Mouse (Mus musculus): Measurements from ENCODE around the gene Kcnd3.

Gene Kcnd3

GRCm38 (mm10) chr3:105653544-105654380 lies 201.6 kb downstream of the Kcnd3 start:
- DNase-seq (ENCODE audit: low spot score in 2 of 2): peak; percentile 47 to 53

DNA sequence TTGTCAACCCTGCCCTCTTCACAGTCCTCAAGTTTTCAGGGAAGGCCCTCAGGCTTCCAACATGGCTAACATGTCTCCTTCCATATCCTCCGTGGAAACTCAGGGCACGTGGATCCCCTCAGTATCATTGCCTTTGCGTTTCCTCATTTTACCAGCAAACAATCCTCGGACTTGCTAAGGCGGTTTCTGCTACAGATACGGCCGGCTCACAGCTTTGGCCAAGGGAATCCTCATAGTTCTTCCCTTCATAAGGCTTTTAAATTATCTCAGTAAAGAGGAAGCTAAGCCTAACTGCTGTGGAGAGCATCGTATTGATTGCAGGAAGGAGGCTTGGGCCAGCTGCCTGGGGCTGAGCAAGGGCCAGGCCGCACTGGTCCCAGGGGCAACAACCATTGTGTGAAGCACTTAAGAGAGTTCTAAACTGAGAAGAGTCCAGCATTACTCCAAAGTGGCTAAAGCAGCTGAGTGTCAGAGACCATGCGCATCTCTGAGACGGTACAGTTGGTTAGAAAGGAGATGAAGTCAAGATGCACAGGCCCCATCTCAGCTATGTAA lies 203.0 kb downstream of the Kcnd3 start:
- DNase-seq (ENCODE audit: low spot score in 2 of 2): no peak

GRCm38 (mm10) chr3:105660530-105660929 lies 208.4 kb downstream of the Kcnd3 start:
- no peak for DNase-seq (ENCODE audit: low spot score in 2 of 2)

DNA sequence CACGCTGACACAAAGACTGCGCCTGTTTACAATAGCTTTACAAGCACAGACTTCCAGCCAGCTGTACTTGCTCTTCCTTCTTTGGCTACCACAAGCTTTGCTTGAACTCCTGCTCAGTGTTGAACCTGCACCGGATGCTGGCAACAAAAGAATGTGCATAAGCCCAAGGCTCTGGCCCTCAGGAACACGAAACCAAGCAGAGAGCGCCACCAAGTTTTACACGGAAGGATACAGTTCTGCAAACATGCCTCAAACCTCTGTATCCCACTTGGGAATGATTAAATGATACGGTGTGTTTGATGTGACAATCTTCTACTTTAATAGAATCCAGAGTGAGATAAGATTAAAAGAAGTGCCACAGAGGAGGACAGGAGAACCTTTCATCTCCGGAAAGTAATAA lies 210.9 kb downstream of the Kcnd3 start:
- no peak for DNase-seq (ENCODE audit: low spot score in 2 of 2)

- no peak for DNase-seq (ENCODE audit: low spot score in 2 of 2)
Observed at GRCm38 (mm10) chr3:105665105-105665765, 213.1 kb downstream of the Kcnd3 start.

DNA sequence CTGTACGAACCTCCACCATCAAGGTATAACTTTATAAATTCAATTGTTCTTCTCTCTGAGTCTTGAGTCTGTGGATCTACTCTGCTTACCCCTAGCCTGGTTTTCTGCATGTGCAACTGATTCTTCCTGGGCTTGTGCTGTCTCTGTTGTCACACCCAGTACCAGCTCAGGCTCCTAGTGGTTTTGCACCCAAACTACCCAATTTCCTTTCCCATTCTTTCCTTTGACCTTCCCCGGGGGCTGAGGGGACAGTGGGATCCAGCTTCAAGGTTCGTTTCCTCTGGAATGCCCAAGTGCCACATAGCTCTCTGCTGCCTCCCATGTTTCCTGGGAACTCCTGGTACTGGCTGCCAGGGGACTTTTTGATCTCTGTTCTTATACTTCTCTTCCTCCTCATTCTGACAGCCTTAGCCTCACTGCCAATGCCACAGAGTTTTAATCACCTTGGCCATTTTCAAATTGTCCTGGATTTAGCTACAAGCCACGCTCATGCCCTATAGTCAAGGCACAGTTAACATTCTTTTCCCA lies 214.9 kb downstream of the Kcnd3 start:
- no peak for DNase-seq (ENCODE audit: low spot score in 2 of 2)

GRCm38 (mm10) chr3:105668161-105668560 lies 216.0 kb downstream of the Kcnd3 start:
- DNase-seq (ENCODE audit: low spot score in 2 of 2): no peak

DNA sequence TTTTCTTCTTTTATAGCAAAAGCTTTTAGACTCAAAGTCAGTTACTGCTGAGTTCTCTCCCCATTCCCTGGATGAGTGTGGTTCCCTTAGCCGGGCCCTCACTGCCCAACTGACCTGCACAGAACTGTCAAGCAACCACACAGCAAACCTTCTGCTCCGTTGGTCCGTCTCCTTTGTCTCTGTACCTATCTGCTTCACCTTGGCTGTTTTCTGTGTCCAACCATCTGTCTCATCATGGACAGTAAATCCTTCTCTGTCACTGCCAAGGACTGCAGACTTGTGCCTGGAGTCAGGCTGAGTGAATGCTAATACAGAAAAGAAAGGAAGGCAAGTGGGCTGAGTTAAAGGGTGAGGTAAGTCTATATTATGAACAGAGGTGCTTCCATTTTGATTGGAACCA lies 217.6 kb downstream of the Kcnd3 start:
- no peak for DNase-seq (ENCODE audit: low spot score in 2 of 2)

GRCm38 (mm10) chr3:105670801-105671200 lies 218.7 kb downstream of the Kcnd3 start:
- no peak for DNase-seq (ENCODE audit: low spot score in 2 of 2)

DNA sequence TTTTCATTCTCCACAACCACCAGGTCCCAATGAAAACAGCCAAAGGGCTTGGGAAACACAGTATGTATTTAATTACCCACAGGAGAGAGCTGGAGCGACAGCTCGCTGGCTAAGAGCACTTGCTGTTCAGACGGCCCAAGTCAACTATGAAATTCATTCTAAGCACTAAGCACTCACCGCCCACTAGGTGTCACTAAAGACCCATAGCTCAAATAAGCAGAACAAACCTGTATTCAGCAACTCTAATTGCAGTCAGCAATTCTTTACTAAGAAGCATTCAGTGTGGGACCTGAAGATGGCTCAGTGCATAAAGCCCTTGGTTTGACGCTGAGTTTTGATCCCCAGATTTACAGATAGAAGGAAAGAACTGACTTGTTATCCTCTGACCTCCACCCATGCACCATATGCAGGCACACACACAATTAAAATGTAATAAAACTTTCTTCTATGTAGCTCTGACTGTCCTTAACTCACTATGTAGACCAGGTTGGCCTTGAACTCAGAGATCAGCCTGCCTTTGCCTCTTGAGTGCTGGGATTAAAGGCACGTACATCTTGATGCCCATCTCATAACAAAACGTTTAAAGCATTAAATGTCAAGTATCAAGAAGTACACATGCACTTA lies 222.6 kb downstream of the Kcnd3 start:
- DNase-seq (ENCODE audit: low spot score in 2 of 2): peak; percentile 73 to 81

GRCm38 (mm10) chr3:105675932-105676331 lies 223.8 kb downstream of the Kcnd3 start:
- DNase-seq (ENCODE audit: low spot score in 2 of 2): no peak

DNA sequence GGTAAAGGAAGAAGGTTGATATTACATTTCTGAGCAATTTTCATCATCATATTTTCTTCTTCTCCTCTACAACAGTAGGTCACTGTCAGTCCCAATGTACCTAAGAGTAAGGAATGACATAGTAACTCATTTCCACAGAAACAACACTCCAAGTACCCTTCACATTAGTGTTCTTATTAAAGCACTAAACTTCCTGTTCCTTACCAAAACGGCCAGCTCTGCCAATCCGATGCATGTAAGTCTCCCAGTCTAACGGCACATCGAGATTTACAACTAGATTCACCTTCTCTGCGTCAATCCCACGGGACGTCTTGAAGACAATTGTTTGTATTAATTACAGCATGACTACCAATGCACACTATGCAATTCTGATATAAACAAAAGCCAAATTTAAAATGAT lies 228.2 kb downstream of the Kcnd3 start:
- no peak for DNase-seq (ENCODE audit: low spot score in 2 of 2)

- DNase-seq (ENCODE audit: low spot score in 2 of 2): no peak
Observed at GRCm38 (mm10) chr3:105686394-105687323, 234.5 kb downstream of the Kcnd3 start.

DNA sequence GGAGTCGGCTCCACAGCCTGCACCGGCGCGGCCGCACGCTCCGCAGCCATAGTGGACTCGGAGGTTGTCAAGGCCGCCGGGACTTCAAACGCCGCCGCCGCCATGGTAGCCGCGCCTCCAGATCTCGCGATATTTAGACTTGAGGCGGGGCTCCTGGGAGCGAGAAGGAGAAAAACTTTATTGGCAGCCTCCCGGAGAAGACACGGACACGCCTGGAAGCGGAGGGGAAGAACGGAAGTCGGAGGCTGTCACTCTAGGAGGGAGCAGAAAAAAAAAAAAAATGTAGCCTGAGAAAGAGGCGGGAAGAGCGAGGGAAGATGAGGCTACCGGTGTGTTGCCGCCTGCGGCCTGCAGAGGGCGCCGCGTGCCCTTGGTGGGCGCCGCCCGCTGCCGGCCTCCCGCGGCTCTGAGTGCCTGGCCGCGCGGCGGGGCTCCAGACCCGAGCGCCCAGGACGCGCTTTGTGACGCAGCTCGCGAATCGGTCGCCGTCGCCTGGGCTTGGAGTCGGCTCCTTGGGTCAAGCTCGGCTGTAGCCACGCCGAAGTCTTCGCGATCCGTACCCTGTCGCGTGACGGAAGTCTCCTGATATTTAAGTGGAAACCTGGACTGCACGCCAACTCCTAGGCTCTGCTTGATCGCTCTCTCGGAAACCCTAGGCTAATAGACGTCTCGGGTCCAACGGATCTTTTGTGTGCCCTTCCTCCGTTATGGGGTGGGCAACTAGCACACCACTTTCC lies 235.4 kb downstream of the Kcnd3 start, which contains the start of gene Ddx20:
Gene Ddx20 (minus strand): TSS at position 251 of the 737 bp plus-strand sequence.
- DNase-seq (ENCODE audit: low spot score in 2 of 2): peak; percentile 97

DNA sequence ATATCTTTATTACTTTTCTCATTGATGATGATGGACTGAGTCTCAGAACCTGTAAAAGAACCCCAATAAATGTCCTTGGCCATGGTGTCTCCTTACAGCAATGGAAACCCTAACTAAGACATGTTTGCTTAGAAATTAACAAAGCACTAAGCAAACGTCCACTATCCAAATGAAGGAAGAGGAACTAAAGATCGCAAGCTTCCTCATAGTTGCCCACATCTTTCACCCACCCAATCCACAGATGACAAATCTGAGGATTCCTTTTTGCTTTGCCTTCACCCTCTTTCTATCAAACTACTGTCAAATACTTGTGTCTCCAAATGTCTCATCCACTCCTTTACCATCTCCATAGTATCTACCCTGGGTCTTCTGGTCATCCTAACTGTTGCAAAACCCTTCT lies 236.4 kb downstream of the Kcnd3 start:
- peak in 1 of 2 experiments; percentile 4 for DNase-seq (ENCODE audit: low spot score in 2 of 2)

- peak; percentile 79 to 89 for DNase-seq (ENCODE audit: low spot score in 2 of 2)
Observed at GRCm38 (mm10) chr3:105693327-105694080, 241.4 kb downstream of the Kcnd3 start.

GRCm38 (mm10) chr3:105695476-105696386 lies 243.6 kb downstream of the Kcnd3 start:
- DNase-seq (ENCODE audit: low spot score in 2 of 2): peak; percentile 40 to 53

- peak in 1 of 2 experiments; percentile 20 for DNase-seq (ENCODE audit: low spot score in 2 of 2)
Observed at GRCm38 (mm10) chr3:105696387-105697147, 244.4 kb downstream of the Kcnd3 start.

Data from right cerebral cortex, postnatal 10 days (tissue).